Mouse (Mus musculus) liver, adult (tissue): Measurements from ENCODE around the gene Tnxb.

Experiments used
- GATA4 ChIP-seq: IDR thresholded peaks from 2 replicates; pipeline ENCODE4 v1.6.1; 2014; ENCODE audit warnings: mild to moderate bottlenecking, low read length; ENCODE audit not compliant: insufficient replicate concordance

Gene Tnxb

GRCm38 (mm10) chr17:34740280-34740679 lies 69.9 kb downstream of the Tnxb start:
- TF ChIP-seq GATA4 = no peak

- no peak for TF ChIP-seq GATA4
Measured at GRCm38 (mm10) chr17:34743719-34744118, 73.4 kb downstream of the Tnxb start, which contains the start of gene C4b. C4b (minus strand) TSS chr17:34743882.

GRCm38 (mm10) chr17:34744206-34744605 lies 73.9 kb downstream of the Tnxb start:
- no peak for TF ChIP-seq GATA4

- no peak for TF ChIP-seq GATA4
Measured at GRCm38 (mm10) chr17:34746531-34746930, 76.2 kb downstream of the Tnxb start.

- TF ChIP-seq GATA4 = no peak
Measured at GRCm38 (mm10) chr17:34761471-34761870, 91.1 kb downstream of the Tnxb start.
